Mouse (Mus musculus) G1E (cell line): ENCODE data around the gene Myh14. TPM values are rescaled to one million over a fixed set of nuclear protein-coding genes. Genes with fewer than 3 reads are reported as not detected.

Experiments used
- ATAC-seq: 2 replicates; pipeline ENCODE4 v1.8.0; 2016; ENCODE audit warnings: mild to moderate bottlenecking; ENCODE audit not compliant: insufficient number of reproducible peaks, poor library complexity, low FRiP score, severe bottlenecking; ENCODE audit errors: extremely low read depth
- DNase-seq: peaks from one replicate; pipeline ENCODE4 v3.0.0; 2012; ENCODE audit warnings: low spot score
- H3K27me3 ChIP-seq: 2 replicates; pipeline ENCODE4 v1.6.1; 2012; ENCODE audit warnings: mild to moderate bottlenecking, low read length, inconsistent platforms; ENCODE audit not compliant: insufficient read depth
- H3K36me3 ChIP-seq: replicated peaks from 2 replicates; pipeline ENCODE3; 2012; ENCODE audit warnings: mild to moderate bottlenecking, inconsistent platforms
- H3K4me1 ChIP-seq: 2 replicates; pipeline ENCODE4 v1.6.1; 2012; ENCODE audit warnings: low read depth, low read length, inconsistent platforms, mixed read lengths; ENCODE audit not compliant: insufficient read depth
- H3K4me3 ChIP-seq: 2 replicates; pipeline ENCODE4 v1.5.1; 2012; ENCODE audit warnings: low read depth, mild to moderate bottlenecking, inconsistent platforms, low read length, moderate library complexity, mixed read lengths
- H3K9me3 ChIP-seq: replicated peaks from 2 replicates; pipeline ENCODE4 v1.6.1; 2012; ENCODE audit warnings: inconsistent platforms
- CTCF ChIP-seq: IDR thresholded peaks from 2 replicates; pipeline ENCODE4 v1.5.1; 2012; ENCODE audit warnings: low read depth, low read length, inconsistent platforms, mixed read lengths
- GATA1 ChIP-seq: IDR thresholded peaks from 2 replicates; pipeline ENCODE4 v1.6.1; 2012; ENCODE audit warnings: borderline replicate concordance, low read length, inconsistent platforms, mixed read lengths
- GATA2 ChIP-seq: IDR thresholded peaks from 2 replicates; pipeline ENCODE4 v1.6.1; 2012; ENCODE audit warnings: low read depth, low read length, inconsistent platforms, borderline replicate concordance
- POLR2AphosphoS5 ChIP-seq: IDR thresholded peaks from 2 replicates; pipeline ENCODE4 v1.6.1; 2012; ENCODE audit warnings: low read depth, low read length, inconsistent platforms; ENCODE audit not compliant: insufficient replicate concordance
- TAL1 ChIP-seq: conservative IDR thresholded peaks from 2 replicates; pipeline ENCODE4 v1.6.1; 2012; ENCODE audit warnings: low read depth, low read length, inconsistent platforms, mixed read lengths
- polyA plus RNA-seq: library from polyadenylated mRNA; stranded (reverse); fragments of >175 nt; gene quantifications from 2 replicates; pipeline ENCODE4 v1.2.3, GENCODE M21; 2012
- total RNA-seq, 2 experiments: library from RNA; stranded (forward) in 1 of 2; stranded (reverse) in 1 of 2; fragments of 200-1000 nt in 1 of 2; fragments of >200 nt in 1 of 2; fragmentation: Nextera tagmentation in 1 of 2; gene quantifications; 2 replicates each; pipeline ENCODE4 v1.2.3; 2014 to 2017

The Myh14 gene
- total and polyA plus RNA-seq, 3 experiments, result not detected

DNA sequence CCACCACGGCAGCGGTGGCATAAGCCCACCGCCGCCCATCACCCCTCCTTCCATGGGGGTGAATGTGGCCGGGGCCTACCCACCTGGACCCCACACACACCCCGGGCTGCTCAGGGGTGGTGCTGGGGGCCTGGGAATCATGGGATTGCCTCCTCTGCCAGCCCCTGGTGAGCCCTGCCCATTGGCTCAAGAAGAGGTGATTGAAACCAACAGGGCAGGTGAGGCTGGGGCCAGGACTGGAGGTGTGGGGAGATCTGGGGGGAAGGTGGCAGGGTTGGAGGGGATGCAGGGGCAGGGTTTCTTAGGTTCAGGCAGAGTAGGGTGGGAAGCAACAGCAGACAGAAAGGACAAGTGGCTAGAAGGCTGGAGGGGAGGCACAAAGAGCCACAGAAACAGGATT is 74.6 kb downstream of the Myh14 start:
- no peak overlapping the region for H3K4me3 ChIP-seq
- DNase-seq, result no peak
- H3K9me3 ChIP-seq, result peaks cover 4% of the 10 kb centered on the region
- no peak for ATAC-seq
- TF ChIP-seq POLR2AphosphoS5 (no peak), TAL1 (no peak), GATA2 (no peak), GATA1 (no peak), CTCF (no peak)
- no peaks in the 10 kb centered on the region for H3K4me1 ChIP-seq
- H3K36me3 ChIP-seq, result no peaks in the 10 kb centered on the region
- H3K27me3 ChIP-seq, result no peaks in the 10 kb centered on the region; the same call in 1 of the 2 replicates

DNA sequence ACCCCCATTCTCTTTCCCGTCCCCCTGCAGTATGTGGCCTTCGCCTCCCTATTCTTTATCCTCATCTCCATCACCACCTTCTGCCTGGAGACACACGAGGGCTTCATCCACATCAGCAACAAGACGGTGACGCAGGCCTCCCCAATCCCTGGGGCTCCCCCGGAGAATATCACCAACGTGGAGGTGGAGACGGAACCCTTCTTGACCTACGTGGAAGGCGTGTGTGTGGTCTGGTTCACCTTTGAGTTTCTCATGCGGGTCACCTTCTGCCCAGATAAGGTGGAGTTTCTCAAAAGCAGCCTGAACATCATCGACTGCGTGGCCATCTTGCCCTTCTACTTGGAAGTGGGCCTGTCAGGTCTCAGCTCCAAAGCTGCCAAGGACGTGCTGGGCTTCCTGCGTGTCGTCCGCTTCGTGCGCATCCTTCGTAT is 75.5 kb downstream of the Myh14 start:
- Histone ChIP-seq H3K36me3 (no peaks in the 10 kb centered on the region), H3K27me3 (peaks cover 2% of the 10 kb centered on the region; the same call in 1 of the 2 replicates), H3K4me1 (no peaks in the 10 kb centered on the region), H3K9me3 (peaks cover 11% of the 10 kb centered on the region), H3K4me3 (no peak overlapping the region)
- ATAC-seq (no peak), DNase-seq (no peak)
- no peak for TF ChIP-seq CTCF
- no peak for TF ChIP-seq POLR2AphosphoS5
- no peak for TF ChIP-seq GATA1
- TF ChIP-seq TAL1, result no peak
- TF ChIP-seq GATA2, result no peak

DNA sequence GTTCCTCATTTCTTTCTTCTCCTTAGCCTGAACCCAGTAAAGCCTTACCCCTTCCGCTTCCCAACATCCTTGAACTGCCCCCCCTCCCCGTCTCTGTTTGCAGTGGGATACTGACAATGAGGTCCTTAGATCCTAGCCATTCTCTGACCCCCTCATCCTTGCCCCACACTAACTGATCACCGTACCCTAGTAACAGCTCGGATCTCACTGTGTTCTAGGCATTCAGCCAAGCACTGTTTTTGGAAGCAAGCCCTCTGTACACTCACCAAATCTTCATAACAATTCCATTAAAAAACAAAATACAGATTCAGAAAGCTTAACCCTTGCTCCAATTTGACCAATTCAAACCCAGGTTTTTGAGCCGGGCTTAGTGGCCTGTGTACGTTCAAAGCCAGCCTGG is 76.4 kb downstream of the Myh14 start:
- TF ChIP-seq CTCF (no peak), POLR2AphosphoS5 (no peak), GATA1 (no peak), TAL1 (no peak), GATA2 (no peak)
- Histone ChIP-seq H3K36me3 (no peaks in the 10 kb centered on the region), H3K4me3 (no peak overlapping the region), H3K9me3 (peaks cover 11% of the 10 kb centered on the region), H3K4me1 (peaks cover under 1% of the 10 kb centered on the region), H3K27me3 (peaks cover 9% of the 10 kb centered on the region)
- DNase-seq, result no peak
- no peak for ATAC-seq

DNA sequence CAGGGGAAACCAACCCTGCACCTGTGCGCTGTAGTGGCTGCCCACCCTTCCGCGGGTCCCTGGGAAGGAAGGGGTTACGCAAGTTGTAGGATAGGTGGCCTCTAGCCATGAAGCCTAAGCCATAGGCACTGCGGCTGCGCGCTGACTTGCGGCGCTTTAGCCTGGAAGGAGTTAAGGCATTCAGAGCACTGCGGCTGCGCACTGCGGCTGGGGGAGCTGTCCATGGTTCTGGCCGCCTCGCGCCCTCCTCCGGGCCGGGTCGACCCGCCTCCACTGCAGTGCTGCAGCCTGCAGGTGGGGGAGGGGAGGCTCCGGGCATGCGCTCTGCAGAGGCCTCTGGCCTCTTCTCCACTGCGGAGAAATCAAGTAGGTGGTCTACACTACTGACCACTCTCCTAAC is 76.9 kb downstream of the Myh14 start:
- ATAC-seq (no peak), DNase-seq (peak; percentile 25)
- no peak for TF ChIP-seq GATA1
- no peak for TF ChIP-seq CTCF
- TF ChIP-seq POLR2AphosphoS5, result no peak
- TF ChIP-seq TAL1, result no peak
- no peak for TF ChIP-seq GATA2
- Histone ChIP-seq H3K27me3 (peaks cover 13% of the 10 kb centered on the region), H3K9me3 (peaks cover 11% of the 10 kb centered on the region), H3K4me1 (peaks cover 4% of the 10 kb centered on the region), H3K36me3 (no peaks in the 10 kb centered on the region), H3K4me3 (no peak overlapping the region)

DNA sequence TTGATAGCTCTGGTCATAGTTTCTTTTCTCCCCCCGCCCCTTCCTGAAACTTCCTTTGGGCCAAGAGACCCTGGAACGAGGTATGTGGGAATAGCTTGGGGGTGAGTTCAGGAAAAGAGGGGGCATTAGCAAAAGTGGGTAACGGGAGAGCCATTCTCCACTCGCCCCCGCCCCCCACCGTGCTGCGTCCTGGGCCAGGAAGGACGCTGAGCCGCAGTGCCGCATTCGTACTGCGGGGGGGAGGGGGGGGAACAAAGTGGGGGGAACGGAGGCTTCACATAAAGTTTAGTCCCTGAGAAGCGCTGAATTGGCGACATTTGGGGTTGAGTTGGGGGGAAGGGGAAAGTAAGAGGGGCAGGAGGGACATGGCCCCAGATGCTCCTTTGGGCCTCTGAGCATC is 77.6 kb downstream of the Myh14 start:
- Histone ChIP-seq H3K9me3 (peaks cover 11% of the 10 kb centered on the region), H3K4me3 (no peak overlapping the region), H3K27me3 (peaks cover 18% of the 10 kb centered on the region), H3K4me1 (peaks cover 4% of the 10 kb centered on the region), H3K36me3 (no peaks in the 10 kb centered on the region)
- TF ChIP-seq GATA2 (no peak), POLR2AphosphoS5 (no peak), TAL1 (no peak), CTCF (no peak), GATA1 (no peak)
- DNase-seq (no peak), ATAC-seq (no peak)

DNA sequence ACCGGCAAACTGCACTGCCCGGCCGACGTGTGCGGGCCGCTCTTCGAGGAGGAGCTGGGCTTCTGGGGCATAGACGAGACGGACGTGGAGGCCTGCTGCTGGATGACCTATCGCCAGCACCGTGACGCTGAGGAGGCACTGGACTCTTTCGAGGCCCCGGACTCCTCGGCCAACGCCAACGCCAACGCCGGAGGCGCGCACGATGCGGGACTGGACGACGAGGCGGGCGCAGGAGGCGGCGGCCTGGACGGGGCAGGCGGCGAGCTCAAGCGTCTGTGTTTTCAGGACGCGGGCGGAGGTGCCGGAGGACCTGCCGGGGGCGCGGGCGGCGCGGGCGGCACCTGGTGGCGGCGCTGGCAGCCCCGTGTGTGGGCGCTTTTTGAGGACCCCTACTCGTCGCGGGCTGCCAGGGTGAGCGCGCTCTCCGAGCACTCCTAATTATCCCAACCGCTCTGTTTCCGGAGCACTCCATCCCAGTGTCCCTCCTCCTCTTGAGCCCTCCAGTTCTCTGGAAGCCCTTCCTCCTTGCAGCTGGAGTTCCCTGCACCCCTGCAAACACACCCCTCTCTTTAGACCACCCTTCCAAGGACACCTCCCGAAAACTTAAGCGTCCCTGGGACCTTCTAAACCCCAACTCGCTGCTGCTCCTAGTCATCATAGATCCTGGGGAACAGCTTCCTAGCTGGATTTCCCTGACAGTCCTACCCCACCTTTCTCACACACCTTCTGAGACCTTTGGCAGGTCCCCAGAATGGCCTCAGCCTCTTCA is 79.1 kb downstream of the Myh14 start:
- peaks cover 4% of the 10 kb centered on the region for H3K4me1 ChIP-seq
- peaks cover 32% of the 10 kb centered on the region for H3K27me3 ChIP-seq
- ATAC-seq (no peak), DNase-seq (no peak)
- peaks cover 11% of the 10 kb centered on the region for H3K9me3 ChIP-seq
- no peaks in the 10 kb centered on the region for H3K36me3 ChIP-seq
- no peak overlapping the region for H3K4me3 ChIP-seq
- TF ChIP-seq POLR2AphosphoS5 (no peak), TAL1 (no peak), GATA2 (no peak), CTCF (no peak), GATA1 (no peak)
